Mouse (Mus musculus) v-Abl transformed pro-B cells (cell line): Measurements from ENCODE around the gene Zfp692.

Experiments used
- in situ Hi-C, 2 experiments: fragments of 400-800 bp; cut with MboI; formaldehyde crosslinking; loops; one replicate each; pipeline ENCODE4 v1.15.1; 2025; ENCODE audit not compliant: unreplicated experiment in 2 of 2

Zfp692 gene

DNA sequence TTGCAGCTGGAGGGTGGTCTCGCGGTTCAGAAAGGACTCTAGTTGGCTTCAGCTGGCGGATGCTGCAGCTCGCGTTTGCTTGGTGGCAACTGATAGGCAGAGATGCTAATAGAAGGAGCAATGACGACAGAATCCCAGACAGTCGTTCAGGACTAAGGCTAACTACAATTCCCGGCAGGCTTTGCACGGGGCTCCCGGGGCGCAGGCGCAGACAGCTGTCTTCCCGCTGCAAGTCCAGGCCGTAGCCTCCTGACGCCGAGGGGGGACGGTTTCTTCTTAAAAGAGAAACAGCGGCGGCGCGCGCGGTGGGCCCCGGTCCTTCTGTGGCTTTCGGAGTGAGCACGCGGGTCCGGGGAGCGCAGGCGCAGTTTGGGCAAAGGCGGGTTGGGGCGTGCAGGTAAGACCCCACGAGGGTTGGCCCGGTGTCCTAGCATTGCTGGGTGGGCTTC lies at the start of gene Zfp692:
Gene Zfp692, plus strand, starts transcription at position 210 of the 449 bp plus-strand sequence.
- in situ Hi-C loops, result loop anchor here (10.0 to 25.0 kb wide), 5 partner anchors 202 to 905 kb away; partner anchors contain the start of genes Hist3h2a (in 2 of the 2), Trim17 (in 2 of the 2), 2310033P09Rik (in 1 of the 2) and Cnot8 (in 1 of the 2)

DNA sequence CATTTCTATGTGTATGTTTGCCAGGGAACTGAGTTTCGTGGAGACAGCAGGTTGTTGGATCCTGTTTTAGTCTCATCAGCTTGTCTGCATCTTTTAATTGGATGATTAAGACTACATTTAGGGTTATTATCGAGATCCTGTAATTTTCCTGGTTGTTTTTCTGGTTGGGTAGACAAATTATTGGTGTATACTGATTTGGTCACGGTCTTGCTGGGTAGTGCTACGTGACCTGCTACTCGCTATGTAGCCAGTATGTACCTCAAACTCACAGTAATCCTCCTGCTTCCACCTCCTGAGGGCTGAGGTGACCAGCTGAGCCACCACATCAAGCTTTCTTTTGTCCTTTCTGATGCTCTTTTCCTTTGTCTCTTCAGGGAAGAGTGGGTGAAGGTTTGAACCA lies 49.1 kb upstream of the Zfp692 start:
- in situ Hi-C loops, result no loop called here

DNA sequence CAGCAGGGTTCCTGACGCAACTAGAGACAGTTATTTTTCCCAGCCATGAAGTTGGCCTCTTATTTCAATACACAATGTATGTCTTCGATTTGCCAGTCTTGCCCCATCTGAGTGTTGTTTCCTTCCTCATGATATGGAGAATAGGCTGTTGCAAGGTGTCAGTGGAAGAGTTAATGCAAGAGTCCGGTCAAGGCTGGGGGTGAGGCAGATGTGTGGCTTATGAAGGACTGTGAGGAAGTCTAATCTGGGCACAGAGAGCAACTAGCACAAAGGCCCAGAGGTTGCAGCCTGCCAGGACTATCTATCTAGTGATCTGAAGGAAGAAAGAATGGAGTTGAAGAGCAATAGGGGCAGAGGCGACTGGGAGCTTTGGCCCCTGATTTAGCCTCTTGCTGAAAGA lies 46.7 kb upstream of the Zfp692 start:
- in situ Hi-C loops, result no loop called here

DNA sequence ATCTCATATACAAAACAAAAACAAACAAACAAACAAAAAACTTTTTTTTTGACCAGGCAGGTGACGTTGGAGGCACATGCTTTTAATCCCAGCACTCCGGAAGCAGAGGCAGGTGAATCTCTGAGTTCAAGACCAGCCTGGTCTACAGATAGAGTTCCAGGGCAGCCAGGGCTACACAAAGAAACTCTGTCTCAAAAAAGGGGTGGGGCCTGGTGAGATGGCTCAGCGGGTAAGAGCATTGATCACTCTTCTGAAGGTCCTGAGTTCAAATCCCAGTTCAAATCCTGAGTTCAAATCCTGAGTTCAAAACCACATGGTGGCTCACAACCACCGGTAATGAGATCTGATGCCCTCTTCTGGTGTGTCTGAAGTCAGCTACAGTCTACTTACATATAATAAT lies 45.0 kb upstream of the Zfp692 start:
- in situ Hi-C loops, result no loop called here

DNA sequence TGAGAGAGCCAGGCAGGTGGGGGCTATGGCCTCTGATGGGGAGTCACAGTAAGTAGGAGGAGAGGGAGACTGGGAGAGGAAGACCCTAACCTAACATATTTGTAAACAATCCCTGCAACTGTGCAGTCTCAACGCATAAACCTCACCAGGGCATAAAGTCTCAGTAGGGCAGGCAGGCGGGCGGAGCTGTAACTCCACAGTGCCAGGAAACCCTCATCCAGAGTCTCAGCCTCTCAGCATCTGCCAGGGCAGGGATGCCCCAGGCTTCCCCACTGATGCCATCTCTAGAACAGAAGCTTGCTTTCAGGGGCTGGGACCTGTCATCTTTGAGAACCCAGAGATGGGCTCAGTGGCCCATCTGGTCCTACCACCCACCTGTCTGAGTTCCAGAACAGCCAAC lies 44.5 kb upstream of the Zfp692 start:
- in situ Hi-C loops, result no loop called here

DNA sequence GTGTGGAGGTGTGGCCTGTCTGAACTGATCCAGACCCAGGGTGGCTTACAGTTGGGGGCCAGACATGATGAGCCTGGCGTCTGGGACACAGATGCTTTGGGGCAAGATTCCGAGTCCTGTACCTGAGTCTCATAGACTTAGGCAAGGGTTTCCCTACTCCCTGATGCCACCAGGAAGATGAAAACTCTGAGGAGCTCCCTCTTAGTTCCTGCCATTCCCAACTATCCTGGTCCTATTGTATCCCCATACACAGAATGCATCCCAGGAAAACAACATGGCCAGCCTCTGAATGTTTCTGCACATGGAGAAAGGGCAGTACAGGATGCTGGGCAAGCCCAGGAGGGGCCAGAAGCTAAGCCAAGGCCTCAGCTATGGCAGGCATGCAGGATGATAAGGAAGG lies 43.4 kb upstream of the Zfp692 start:
- in situ Hi-C loops, result no loop called here

DNA sequence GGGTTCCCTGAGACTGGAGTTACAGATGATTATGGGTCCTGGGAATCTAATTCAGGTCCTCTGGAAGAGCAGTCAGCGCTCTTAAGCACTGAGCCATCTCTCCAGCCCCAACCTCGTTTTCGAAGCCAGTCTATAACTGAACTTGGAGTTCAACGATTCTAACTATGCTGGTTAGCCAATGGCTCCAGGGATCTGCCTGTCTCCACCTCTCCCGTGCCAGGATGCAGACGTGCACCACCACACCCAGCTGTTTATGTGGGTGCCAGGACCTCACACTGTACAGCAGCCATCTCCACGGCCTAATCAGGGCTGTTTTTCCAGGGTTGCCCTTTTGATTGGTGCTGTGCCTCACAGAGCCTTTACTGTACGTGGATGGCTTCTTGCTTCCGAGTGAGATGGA lies 42.3 kb upstream of the Zfp692 start:
- in situ Hi-C loops, result no loop called here

DNA sequence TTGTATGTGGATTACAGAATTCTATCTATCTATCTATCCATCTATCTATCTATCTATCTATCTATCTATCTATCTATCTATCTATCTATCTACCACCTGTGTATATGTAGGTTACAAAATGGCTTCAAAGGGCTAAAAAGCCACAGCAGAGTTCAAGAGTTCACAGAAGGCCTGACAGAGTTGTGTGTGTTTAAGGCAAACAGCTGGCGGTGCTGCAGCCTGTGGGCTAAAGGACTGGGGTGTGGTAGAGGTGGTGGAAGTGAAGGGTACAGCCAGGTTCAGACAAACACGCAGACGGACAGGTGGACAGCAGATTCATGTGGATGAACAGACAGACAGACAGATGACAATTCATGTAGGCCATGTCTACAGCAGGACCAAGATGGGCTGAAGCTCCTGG lies 38.6 kb upstream of the Zfp692 start:
- in situ Hi-C loops, result no loop called here

DNA sequence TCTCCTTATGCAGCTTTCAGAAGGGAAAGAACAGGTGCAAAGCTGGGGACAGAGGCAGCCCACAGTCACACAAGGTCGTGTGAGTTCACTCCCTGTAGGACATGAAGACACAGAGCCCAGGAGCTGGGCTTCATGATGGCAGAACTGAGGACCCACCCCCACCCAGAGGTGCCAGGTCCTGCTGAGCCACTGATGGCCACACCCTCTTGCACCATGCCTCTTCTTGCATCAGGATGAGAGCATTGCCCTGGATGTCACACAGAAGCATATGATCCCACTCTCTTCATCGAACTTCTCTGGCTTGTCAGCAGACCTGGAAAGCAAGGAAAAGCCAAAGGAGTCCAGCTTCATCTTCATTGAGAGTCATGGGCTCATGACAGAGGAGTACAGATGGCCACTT lies 32.3 kb upstream of the Zfp692 start, which contains the start of gene 4930438A08Rik:
Gene 4930438A08Rik, plus strand, starts transcription at position 228 of the 400 bp plus-strand sequence.
- in situ Hi-C loops, result no loop called here

DNA sequence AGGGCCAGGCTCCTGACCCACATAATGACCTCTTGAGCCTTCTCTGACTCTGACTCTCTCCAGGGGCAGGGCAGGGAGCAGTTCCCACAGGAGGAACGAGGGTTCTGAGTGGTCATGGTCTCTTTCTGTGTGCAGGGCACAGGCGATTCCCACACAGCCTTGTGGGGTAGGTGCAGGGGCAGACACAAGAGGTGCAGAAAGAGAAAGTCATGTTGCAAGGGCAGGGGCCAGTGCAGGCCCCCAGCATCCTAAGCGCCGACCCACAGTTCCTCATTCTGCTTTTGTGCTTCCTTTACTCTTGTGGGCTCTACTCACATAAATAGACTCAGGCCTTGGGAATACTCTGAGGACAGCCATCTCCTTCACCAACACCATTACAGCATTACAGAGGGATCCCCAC lies 31.1 kb upstream of the Zfp692 start:
- in situ Hi-C loops, result no loop called here

DNA sequence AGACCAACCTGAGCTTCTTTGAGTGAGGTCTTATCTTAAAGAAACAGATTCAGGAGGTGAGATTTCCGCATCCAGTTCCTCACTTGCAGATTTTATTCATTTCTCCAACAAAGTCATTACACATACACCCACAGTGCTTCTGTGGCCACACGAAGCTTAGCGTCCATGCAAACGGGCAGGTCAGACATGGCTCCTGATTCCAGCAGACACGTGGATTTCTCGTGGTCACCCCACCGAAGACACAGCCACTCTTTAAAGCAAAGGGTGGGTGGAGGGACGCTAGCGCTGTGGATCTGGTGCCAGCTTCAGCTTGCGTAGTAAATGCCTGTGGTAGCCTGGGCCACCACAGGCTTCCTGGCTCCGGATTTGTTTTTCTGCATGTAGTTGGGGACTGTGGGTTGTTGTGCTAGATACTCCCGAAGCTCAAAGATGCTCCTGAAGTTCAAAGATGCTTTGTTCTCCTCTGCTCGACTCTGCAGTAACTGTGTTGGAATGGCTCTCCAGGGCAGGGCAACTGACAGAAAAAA lies 24.8 kb upstream of the Zfp692 start:
- in situ Hi-C loops, result no loop called here

DNA sequence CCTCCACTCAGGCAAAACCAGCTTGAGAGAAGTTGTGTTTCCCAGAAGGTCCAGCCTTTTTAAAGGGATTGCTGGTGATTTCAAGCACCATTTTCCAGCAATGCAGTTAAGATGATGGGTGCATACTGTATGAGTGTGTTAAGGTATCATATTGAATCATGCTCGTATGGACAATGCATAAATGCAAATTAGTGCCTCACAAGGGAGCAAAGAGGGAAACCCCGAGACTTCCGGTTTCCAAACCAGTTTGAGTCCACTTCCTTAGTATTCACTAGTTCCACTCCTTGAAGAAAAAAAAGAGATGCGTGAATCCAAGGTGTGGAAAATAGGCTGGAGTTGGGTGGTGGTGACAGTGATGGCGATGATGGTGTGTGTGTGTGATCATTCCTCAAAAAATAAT lies 24.4 kb upstream of the Zfp692 start:
- in situ Hi-C loops, result no loop called here

DNA sequence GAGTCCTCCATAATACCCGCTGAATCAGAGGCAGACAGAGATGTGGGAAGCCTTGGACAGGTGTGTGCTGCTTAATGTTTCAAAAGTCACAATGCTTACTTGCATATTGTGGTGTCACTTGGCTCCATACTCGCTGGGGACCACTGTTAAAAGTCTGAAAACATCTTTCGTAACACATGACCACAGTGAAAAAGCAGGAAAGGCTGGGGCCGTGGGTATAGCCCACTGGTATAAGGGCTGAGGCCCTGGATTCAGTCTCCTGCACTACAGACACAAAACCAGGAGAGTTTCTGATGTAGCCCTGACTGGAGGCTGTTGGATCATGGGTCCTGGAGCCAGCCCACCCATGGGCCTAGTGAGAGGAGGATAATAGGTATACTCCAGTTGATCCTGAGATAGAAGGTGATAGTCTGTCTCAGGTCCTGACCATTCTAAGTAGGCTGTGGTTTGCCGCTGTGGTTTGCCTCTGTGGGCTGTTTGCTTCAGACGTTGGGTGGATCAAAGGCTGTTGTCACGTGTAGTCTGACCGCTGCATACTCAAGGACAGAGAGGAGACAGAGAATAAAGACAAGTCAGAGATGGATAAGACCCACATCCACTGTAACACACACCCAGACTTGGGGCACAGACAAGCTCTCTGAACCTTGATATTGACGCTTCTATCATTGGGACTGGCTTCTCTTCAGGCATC lies 16.7 kb upstream of the Zfp692 start:
- in situ Hi-C loops, result loop anchor here in 1 of 2 experiments (10.0 kb wide), 1 partner anchor 345 kb away; the partner anchor contains the start of gene Olfr323

DNA sequence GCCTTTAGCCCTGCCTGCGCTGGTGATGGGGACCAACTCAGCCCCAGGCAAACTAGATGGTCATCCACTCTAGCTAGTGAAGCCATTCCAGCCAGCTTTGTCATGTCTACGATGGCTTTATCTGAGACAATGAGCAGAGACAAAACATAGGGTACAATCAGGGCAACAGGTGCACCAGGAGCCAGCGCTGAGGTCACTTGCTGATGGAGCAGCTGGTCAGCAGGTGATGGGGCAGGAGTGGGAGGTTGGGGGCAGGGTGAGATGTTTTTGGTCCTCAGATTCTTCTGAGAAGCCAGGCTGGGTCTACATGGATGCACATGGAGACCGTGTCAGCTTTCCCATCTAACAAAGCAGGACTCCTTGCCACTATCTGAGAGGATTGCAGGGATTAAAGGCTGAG lies 16.1 kb upstream of the Zfp692 start:
- in situ Hi-C loops, result loop anchor here in 1 of 2 experiments (10.0 kb wide), 1 partner anchor 344 kb away; the partner anchor contains the start of gene Olfr323

DNA sequence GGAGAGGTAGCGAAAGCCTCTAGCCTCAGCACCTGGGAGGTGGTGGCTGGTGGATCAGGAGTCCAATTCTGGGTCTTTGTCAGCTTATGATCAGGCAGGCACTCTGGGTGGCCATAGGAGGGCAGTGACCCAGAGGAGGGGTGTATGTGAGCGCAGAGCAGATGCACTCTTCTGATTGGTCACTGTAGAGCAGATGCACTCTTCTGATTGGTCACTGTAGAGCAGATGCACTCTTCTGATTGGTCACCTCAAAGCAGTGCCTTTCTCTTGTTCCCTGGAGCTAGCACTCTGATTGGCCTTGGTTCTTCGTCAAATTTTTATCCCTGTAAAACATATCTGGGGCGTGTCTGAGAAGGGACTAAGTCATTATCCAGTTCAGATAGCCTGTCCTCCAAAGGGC lies 14.1 kb upstream of the Zfp692 start:
- in situ Hi-C loops, result loop anchor here in 1 of 2 experiments (10.0 kb wide), 1 partner anchor 342 kb away; the partner anchor contains the start of gene Olfr323

DNA sequence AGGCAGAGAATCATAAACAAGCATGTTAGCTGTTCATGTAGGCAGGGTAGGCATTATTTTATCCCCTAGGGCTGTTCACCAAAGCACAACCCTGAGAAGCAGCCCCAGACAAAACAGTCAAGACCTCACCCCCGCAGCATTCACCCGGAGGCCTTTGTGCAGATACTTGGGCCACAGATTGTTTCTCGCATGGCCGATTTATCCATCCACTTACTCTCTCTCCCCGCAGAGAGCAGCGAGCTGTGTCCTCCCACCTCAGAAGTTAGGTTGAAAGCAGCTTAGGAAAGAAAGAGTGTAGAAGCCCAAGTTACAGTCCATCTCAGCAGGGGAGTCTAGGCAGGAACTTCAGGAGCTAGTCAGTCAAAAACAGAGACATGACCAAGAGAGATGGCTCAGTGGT lies 9.5 kb upstream of the Zfp692 start:
- in situ Hi-C loops, result loop anchor here in 1 of 2 experiments (10.0 kb wide), 1 partner anchor 337 kb away; the partner anchor contains the start of gene Olfr323

DNA sequence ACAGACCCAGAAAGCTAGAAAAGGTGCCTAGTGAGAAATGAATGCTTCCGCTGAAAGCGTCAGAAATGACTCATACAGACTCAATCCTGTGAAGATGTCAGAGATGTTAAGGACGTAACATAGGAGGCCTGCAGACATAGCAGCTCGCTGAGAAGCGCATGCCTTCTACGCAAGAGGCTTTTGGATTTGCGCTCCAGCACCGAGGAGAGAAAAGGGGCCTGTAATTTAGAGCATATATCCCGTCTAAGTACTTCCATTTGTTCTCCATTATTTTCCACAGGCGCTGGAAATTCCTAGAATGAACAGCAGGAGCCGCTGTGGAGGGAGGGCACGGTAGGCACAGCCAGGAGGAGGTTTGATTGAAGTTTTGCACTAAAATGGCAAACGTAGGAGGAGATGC lies 5.8 kb upstream of the Zfp692 start:
- in situ Hi-C loops, result loop anchor here (5.0 to 25.0 kb wide), 8 partner anchors 114 to 911 kb away; partner anchors contain the start of genes Hist3h2a (in 2 of the 2), Trim17 (in 2 of the 2), 2310033P09Rik (in 1 of the 2) and Cnot8 (in 1 of the 2)

DNA sequence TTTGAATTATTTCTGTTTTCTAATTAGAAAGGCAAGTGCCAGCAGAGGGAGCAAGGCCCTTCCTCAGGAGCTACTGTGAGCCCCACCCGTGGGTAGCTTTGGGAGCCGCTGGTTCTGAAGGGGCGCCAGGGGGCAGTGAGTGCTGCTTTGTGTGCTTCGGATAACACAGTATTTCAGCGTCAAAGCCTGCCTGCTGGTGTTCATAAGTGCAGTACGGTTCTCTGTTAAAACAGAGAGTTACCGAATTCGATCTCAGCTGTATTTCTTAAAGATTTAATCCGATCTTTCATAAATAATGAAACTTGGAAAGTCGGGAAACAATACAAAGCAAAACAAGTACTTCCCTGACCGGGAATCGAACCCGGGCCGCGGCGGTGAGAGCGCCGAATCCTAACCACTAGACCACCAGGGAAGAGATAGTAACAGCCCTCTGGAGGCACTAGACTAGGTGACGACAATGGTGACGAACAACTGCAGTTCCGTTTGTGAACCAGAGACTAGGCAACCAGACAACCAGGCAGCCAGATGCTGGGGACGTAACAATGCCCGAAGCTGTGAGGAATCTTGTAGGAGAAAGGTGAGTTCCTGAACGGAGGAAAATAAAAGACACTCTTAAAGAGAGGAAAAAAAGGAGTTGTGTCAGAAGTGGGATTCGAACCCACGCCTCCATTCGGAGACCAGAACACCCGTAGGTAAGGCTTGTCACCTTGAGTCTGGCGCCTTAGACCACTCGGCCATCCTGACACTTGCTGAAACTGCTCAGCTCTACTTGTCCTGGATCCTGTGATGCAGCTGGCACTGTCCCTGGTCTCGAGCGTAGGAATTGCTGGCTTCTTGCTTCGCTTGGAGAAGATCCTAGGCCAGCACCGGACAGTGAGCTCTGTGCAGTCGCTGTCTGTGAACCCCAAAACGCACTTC lies 4.8 kb upstream of the Zfp692 start:
- in situ Hi-C loops, result loop anchor here (5.0 to 25.0 kb wide), 8 partner anchors 115 to 910 kb away; partner anchors contain the start of genes Hist3h2a (in 2 of the 2), Trim17 (in 2 of the 2), 2310033P09Rik (in 1 of the 2) and Cnot8 (in 1 of the 2)

DNA sequence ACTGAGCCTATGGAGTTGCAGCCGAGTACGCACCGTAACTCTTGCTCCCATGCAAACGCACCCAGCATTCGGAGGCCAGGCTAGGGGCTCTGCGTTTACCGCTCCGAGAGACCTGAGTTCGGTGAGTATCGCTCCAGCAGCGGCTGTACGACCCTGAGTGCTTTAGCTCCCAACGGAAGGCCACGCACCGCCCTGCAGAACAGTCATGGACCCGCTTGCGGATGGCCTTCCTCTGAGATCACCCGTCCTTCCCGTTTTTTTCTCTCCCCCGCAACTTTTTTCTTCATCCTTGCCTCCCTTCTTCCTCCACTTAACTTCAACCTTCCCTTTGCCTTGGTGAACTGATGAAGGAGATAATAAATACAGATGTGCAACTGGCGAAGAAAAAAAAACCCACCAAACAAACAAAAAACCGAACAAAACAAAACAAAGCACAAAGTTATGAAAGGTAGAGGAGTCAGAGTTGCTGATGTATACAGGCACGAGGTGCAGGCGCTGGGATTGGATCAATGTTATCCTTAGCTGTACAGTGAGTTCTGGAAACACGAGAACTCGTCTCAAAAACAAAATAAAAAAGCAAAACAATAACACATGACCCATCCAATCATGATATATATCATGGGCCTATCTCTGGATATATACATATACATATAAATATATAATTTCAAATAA lies 4.0 kb upstream of the Zfp692 start:
- in situ Hi-C loops, result loop anchor here (5.0 to 25.0 kb wide), 8 partner anchors 116 to 909 kb away; partner anchors contain the start of genes Hist3h2a (in 2 of the 2), Trim17 (in 2 of the 2), 2310033P09Rik (in 1 of the 2) and Cnot8 (in 1 of the 2)

DNA sequence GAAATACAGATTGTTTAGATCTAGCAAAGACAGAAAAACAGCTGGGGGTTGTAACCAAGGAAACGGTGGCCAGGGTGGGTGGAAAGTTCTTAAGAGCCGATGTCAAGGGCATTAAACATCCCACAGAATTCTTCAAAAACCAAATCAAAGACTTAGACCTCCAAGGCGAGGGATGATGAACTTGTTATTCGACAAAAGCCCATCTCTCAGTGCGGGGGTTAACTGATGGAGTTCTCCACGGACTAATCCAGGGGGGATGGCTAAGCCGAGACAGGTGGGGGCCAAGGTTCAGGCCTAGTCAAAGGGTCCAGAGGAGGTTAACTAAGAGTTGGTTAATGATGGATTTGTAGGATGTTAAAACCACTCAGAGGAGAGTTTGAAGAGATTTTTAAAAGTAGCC lies 3.3 kb upstream of the Zfp692 start:
- in situ Hi-C loops, result loop anchor here (5.0 to 25.0 kb wide), 8 partner anchors 116 to 909 kb away; partner anchors contain the start of genes Hist3h2a (in 2 of the 2), Trim17 (in 2 of the 2), 2310033P09Rik (in 1 of the 2) and Cnot8 (in 1 of the 2)
